Mouse (Mus musculus): Measurements from ENCODE around the gene Uso1.

DNA sequence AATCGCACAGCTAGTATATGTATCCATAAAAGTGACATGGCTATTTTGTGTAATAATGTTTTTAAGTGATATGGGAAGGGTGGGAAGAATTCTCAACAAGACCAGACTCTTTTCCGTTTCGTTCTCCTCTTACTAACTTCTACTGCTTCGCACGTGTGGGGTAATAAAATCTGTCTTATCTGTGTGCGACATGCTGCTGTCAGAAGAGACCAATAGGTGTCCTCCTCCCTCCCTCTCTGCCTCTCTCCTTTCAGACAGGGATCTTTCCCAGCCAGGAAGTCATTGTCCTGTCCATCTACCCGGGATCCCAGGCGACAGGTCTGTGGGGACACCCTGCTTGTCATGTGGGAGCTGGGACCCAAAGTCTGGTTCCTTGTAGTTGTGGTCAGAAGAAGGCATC lies 72.5 kb downstream of the Uso1 start:
- no peak for TF ChIP-seq CTCF (IDR thresholded peaks at IDR 0.05; ENCODE audit: low read depth)
- TF ChIP-seq EP300 (IDR thresholded peaks at IDR 0.05; ENCODE audit: low read depth) = no peak
